Mouse (Mus musculus) heart, adult 11 months (tissue): Measurements from ENCODE around the gene Rasgrp1.

Source experiments
- DNase-seq: peaks from one replicate; pipeline ENCODE4 v3.0.0; 2022

Rasgrp1 gene

DNA sequence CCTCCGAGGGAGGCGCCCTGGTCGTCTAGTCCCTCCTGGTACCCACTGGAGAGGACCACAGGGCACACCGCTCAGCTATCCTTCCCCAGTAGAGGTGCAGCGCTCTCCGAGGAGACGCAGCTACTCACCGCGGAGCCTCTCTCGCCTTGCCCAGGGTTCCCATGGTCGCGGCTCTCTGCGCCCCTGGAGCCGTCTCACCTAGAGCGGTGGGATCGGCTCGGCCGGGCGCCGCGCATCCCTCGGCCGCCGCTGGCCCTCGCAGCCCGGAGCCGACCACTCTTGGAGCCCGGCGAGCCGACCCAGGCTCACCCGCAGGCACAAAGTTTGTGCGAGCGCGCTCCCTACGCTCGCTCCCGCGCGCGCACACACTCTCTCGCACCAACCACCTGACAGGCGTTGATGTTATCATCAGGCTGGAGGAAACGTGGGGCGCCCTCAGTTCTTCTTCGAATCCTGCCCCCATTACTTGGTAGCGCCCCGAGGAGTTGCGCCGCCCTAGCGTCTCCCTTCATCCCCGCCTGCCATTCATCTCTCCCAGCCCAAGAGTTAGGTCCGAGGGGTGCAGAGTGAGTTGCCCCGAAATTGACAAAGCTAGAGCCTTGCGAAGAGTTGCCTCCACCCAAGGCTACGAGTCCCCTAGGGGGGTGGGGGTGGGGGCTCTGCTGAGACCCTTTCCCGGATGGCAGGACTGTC, at the start of gene Rasgrp1:
TSS of gene Rasgrp1 (minus strand) at position 455 of the 693 bp plus-strand sequence.
- peak; percentile 93 for DNase-seq

DNA sequence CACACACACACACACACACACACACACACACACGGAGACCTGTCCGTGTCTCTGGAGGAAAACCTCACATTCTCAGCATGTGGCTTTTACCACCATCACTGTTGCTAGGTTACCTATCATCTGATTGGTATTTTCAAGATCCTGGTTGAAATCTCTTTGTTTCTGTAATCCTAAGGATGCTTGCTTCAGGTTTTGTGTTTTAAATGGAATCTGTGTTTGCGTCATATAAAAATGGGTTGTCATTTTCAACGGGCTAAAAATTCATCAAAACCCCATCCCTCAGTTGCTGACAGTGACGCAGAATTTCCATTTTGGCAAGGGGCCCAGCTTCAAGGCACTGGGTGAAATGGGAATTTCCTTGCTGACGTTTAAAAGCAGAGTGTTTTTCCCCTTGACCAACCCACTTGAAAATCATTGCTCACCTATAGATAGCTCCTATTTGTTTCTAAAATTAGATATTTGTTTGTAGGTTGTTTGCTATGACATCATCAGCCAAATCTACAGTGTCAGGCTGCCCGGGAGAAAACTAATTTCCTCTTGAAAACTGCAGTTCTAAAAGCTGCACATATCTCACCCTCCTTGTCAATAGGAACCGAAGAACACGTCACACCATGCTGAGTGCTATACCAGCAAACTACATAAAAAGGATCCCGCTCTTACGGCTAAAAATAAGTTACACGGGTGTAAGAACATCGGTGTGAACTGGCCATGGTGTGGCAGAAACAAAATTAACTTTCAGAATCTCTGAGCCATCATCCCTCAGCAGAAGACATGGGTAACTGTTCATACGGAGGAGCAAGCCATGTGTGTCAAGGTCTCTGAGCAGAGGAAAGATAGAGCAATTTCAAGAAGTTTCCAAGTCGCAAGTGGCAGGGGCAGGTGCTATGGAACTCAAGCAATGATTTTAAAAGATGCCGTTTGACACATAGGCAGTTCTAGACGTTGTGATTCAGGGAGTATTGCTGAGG, 47.4 kb upstream of the Rasgrp1 start:
- DNase-seq, result peak; percentile 94

GRCm38 (mm10) chr2:117389460-117389859, 46.7 kb upstream of the Rasgrp1 start:
- DNase-seq, result no peak

DNA sequence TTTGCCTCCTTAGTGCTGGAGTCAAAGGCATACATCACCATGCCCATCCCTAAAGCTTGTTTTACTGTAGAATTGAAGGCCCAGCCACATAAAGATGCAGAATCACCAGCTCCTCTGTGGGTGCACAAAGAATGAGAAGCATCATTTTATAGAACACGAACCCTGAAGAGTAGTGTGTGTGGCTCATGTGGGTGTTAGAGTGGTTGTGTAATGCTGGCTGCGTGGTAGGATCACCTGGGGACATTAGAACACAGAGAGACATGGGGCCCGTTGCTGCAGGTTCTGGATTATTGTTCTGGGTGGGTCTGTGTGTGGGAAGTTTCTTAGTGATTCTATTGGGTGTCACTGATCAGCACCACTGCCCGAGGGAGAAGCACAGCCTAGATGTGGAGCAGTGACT, 45.3 kb upstream of the Rasgrp1 start:
- DNase-seq, result no peak

GRCm38 (mm10) chr2:117386981-117387705, 44.3 kb upstream of the Rasgrp1 start:
- DNase-seq, result no peak

DNA sequence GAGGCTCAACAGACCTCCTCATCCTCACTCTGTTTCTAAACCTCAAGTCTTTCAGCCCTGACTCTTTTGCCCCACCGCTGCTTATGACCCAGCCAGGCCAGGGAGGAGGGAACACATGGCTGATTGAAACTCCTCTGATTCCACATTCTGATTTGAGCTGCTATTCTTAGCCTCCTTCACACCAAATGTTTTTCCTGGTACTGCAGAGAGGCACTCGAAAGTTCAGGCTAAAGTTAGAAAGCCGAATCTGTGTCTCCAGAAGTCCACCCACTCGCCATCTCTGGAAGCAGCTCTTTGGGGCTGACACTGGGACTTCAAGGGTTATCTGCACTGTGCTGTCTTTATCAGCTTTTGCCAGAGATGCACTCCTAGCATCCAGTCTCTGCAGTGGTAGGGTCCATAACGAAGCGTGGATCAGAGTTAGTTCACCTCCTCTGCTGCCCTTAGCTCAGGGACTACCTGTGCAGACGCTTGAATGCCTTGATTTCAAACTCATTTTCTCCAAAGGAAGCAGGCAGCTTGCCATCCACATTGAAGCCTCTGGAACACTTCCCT, 43.3 kb upstream of the Rasgrp1 start:
- no peak for DNase-seq

DNA sequence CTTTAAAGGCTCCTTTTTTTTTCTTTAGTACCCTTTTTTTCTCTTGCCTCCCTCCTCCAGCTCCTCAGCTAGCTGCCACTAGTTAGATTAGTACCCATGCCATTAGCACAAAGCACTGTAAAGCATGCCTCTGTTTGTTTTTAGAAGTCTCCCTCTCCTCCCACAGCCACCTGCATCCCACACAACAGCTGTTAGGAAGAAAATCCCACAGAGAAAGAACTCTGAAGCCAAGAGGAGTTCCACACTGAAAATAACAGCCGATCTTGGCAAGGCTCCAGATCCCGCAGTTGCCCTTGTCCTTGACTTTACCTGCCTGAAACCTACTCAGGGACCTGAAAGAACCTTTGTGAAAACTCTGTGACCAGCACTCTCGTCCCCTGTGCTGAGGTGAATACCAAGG, 38.5 kb upstream of the Rasgrp1 start:
- peak; percentile 44 for DNase-seq

- DNase-seq, result peak; percentile 67
Observed at GRCm38 (mm10) chr2:117374293-117374830, 31.6 kb upstream of the Rasgrp1 start.

DNA sequence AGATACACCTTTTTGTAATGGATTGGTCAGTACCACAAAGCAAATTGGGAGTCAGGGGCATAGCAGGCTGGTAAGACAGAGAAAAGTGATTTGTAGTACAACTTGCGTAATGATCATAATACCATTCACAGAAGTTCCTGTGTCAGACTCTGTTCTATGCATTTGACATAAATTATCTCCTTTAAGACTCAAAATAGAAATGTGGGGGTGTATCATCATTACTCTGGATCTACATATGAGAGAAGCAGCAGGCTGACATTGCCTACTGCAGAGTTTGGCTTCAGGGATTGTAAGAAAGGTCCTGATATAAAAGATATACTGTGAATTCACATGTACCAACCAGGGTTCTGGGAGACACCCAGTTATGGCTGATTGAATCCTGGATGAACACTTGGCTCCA, 28.9 kb upstream of the Rasgrp1 start:
- DNase-seq, result no peak

- no peak for DNase-seq
Observed at GRCm38 (mm10) chr2:117366478-117366877, 23.7 kb upstream of the Rasgrp1 start.

- DNase-seq, result no peak
Observed at GRCm38 (mm10) chr2:117364056-117364455, 21.3 kb upstream of the Rasgrp1 start.

GRCm38 (mm10) chr2:117357939-117358338, 15.1 kb upstream of the Rasgrp1 start:
- DNase-seq, result no peak

DNA sequence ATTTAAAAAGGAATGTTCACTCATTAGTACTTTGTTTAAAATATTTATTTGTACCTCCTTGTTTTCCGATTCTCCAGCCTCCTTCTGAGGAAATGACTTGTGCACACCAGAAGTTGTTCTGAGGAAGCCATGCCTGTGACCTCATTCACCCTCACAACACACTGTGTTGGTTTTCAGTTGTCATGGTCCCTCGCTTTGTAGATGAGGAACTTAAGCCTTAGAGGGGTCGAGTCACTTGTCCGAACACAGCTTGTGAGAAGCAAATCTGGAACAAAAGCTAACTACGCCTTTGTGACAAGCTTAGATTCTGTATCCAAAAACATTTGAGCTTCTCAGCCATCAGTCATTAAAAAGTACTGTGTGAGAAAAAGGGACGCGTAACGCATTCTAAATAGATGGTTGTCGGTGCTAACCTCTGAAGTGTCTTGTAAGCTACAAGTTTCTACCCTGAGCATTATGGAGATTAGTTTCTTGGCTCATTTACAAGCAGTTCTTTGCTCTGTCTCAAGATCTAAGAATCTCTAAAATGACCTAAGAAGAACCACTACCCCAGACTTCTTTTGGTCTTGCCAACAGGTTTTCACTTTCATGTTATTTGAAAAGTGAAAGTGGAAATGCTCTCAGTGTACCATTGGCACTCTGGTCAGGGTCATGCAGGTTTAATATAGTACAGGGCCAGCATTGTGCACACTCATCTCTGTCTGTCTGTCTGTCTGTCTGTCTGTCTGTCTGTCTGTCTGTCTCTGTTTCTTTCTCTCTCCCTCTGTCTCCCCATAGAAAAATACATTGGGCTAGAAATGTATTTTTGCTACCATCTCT, 9.7 kb upstream of the Rasgrp1 start:
- DNase-seq, result peak; percentile 90

GRCm38 (mm10) chr2:117350138-117350537, 7.3 kb upstream of the Rasgrp1 start:
- peak; percentile 48 for DNase-seq

- DNase-seq, result no peak
Observed at GRCm38 (mm10) chr2:117343240-117343624, 431 bp upstream of the Rasgrp1 start.

- DNase-seq, result peak; percentile 94
Observed at GRCm38 (mm10) chr2:117342090-117342546, 683 bp downstream of the Rasgrp1 start.

GRCm38 (mm10) chr2:117338501-117338900, 4.3 kb downstream of the Rasgrp1 start:
- no peak for DNase-seq

DNA sequence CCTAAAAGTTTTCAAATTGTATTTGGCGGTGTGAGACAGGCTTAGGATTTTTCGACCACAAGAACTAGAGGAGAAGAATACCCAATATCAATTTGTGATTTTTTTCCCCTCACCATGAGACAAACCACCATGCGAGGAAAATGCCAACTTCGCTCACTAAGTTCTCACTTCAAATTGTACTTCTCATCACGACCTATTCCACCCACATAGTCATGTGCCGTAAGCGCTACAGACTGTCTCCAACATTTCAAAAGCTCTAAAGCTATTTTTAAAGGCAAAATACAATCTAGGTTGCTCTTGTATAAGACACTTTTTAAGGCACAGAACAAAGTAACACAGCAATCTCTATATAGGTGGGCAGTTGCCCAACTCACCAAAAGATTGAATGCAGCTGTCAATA, 4.9 kb downstream of the Rasgrp1 start:
- no peak for DNase-seq

DNA sequence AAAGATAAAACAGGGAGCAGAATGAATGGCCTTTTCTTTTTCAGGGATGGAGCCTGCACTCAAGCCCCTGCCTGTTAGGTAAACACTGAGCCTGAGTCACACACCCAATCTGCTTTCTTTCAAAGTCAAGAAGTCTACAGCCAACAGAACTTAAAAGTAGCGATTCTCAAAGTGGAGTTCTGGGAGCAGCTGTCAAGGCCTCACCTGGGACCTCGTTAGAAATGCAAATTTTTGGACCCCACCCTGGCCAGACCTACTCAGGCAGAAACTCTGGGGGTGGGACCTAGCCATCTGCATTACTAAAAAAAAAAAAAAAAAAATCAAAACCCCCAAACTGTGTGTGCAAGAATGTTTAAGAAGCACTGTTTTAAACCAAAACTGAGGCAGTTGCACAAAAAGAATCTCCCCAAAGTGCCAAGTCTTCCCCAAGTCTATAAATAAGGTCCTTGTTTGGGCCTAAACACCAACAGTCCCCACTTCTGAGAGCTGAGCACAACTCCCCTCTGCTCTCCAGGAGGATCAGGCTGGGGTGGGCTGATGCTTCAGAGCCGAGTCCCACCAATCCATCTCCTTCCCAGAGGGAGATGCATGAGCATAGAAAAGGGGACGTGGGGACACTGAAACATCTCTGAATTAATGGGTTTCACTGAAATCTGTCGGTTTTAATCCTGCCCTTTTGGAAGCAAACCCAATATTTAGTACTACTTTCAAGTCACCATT, 5.7 kb downstream of the Rasgrp1 start:
- DNase-seq, result peak; percentile 43

GRCm38 (mm10) chr2:117335552-117336188, 7.1 kb downstream of the Rasgrp1 start:
- peak; percentile 46 for DNase-seq
